Mouse (Mus musculus) midbrain, embryonic 13.5 days (tissue): ENCODE measurements around the gene Rrp36. TPM values are rescaled to one million over a fixed set of nuclear protein-coding genes. Genes with fewer than 3 reads are reported as not detected.

Source experiments
- ATAC-seq: fragments of 200-750 bp; cut with Nextera tagmentation; 2 replicates; pipeline ENCODE4 v1.8.0; 2017; ENCODE audit warnings: mild to moderate bottlenecking, moderate TSS enrichment, moderate library complexity
- H3K27ac ChIP-seq: fragments of 300-500 bp; sonication (generic); 2 replicates; pipeline ENCODE4 v1.5.1; 2015; ENCODE audit warnings: inconsistent platforms, mild to moderate bottlenecking, moderate library complexity
- H3K27me3 ChIP-seq: fragments of 300-500 bp; sonication (generic); 2 replicates; pipeline ENCODE4 v1.6.1; 2015; ENCODE audit warnings: mild to moderate bottlenecking, inconsistent platforms
- H3K36me3 ChIP-seq: fragments of 300-500 bp; sonication (generic); 2 replicates; pipeline ENCODE4 v1.6.1; 2015; ENCODE audit warnings: mild to moderate bottlenecking, inconsistent platforms
- H3K4me1 ChIP-seq: fragments of 300-500 bp; sonication (generic); replicated peaks from 2 replicates; pipeline ENCODE4 v1.6.1; 2015; ENCODE audit warnings: inconsistent platforms
- H3K4me2 ChIP-seq: fragments of 300-500 bp; sonication (generic); replicated peaks from 2 replicates; pipeline ENCODE4 v1.6.1; 2015; ENCODE audit warnings: moderate library complexity, mild to moderate bottlenecking, inconsistent platforms
- H3K4me3 ChIP-seq: fragments of 300-500 bp; sonication (generic); replicated peaks from 2 replicates; pipeline ENCODE4 v1.5.1; 2015; ENCODE audit warnings: mild to moderate bottlenecking, inconsistent platforms
- H3K9ac ChIP-seq: fragments of 300-500 bp; sonication (generic); replicated peaks from 2 replicates; pipeline ENCODE4 v1.6.1; 2015; ENCODE audit warnings: mild to moderate bottlenecking, inconsistent platforms
- H3K9me3 ChIP-seq: fragments of 300-500 bp; sonication (generic); 2 replicates; pipeline ENCODE4 v1.6.1; 2016; ENCODE audit warnings: mild to moderate bottlenecking, inconsistent platforms
- WGBS: fragments of 180-500 bp; shearing (Covaris S2); methylation state at CpG from one replicate; pipeline ENCODE4 v1.1.7; 2015; 5-methylcytosine and 5-hydroxymethylcytosine counted together
- polyA plus RNA-seq: library from polyadenylated mRNA; unstranded; fragments of >200 nt; fragmentation: Nextera tagmentation; extraction: Ambion mirVana; gene quantifications from 2 replicates; pipeline ENCODE4 v1.2.1, GENCODE M21; 2015

Rrp36 gene
- polyA plus RNA-seq, 1 experiment from 2014 or later = 48.1 TPM

DNA sequence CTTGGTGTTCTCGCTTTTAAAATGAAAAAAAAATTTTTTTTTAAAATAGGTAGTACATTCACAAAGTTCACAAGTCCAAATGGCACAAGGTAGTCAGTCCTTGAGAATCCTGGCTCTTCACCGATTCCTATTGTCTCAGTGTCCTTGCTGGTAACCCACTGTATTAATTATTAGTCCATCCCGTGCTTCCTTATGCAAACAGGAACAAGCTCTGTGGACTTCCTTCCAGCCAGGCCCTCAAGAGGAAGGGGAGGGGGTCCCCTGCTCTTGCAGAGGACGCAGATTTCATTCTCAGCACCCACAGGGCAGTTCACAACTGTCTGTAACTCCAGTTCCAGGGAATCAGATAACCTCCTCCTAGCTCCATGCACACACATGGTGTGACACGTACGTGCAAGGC lies 18.1 kb downstream of the Rrp36 start:
- no peak for ATAC-seq
- Histone ChIP-seq H3K27ac (no peak overlapping the region), H3K4me2 (no peak overlapping the region), H3K4me3 (no peak overlapping the region), H3K9ac (no peak overlapping the region), H3K27me3 (no peaks in the 10 kb centered on the region), H3K4me1 (peaks cover 27% of the 10 kb centered on the region), H3K9me3 (no peaks in the 10 kb centered on the region), H3K36me3 (peaks cover 81% of the 10 kb centered on the region)
- WGBS = 95% methylated on average over 6 of the region's 6 CpGs

GRCm38 (mm10) chr17:46651755-46652547 lies 22.2 kb downstream of the Rrp36 start:
- Histone ChIP-seq H3K9ac (peak overlapping the region; percentile 93), H3K36me3 (peaks cover 48% of the 10 kb centered on the region), H3K4me1 (peaks cover 45% of the 10 kb centered on the region), H3K9me3 (no peaks in the 10 kb centered on the region), H3K4me2 (peak overlapping the region; percentile 84), H3K27ac (no peak overlapping the region), H3K4me3 (peak overlapping the region; percentile 72), H3K27me3 (no peaks in the 10 kb centered on the region)
- ATAC-seq = no peak
- 83% methylated on average over 20 of the region's 20 CpGs for WGBS

- H3K36me3 ChIP-seq = peaks cover 42% of the 10 kb centered on the region
- peak overlapping the region; percentile 95; the same call in 1 of the 2 replicates for H3K27ac ChIP-seq
- no peak for ATAC-seq
- 78% methylated on average over 17 of the region's 17 CpGs for WGBS
- H3K9ac ChIP-seq = peak overlapping the region; percentile 93
- peaks cover 50% of the 10 kb centered on the region for H3K4me1 ChIP-seq
- H3K4me2 ChIP-seq = peak overlapping the region; percentile 84
- no peaks in the 10 kb centered on the region for H3K27me3 ChIP-seq
- H3K9me3 ChIP-seq = no peaks in the 10 kb centered on the region
- peak overlapping the region; percentile 72 for H3K4me3 ChIP-seq
Observed at GRCm38 (mm10) chr17:46651292-46651691, 22.9 kb downstream of the Rrp36 start.

DNA sequence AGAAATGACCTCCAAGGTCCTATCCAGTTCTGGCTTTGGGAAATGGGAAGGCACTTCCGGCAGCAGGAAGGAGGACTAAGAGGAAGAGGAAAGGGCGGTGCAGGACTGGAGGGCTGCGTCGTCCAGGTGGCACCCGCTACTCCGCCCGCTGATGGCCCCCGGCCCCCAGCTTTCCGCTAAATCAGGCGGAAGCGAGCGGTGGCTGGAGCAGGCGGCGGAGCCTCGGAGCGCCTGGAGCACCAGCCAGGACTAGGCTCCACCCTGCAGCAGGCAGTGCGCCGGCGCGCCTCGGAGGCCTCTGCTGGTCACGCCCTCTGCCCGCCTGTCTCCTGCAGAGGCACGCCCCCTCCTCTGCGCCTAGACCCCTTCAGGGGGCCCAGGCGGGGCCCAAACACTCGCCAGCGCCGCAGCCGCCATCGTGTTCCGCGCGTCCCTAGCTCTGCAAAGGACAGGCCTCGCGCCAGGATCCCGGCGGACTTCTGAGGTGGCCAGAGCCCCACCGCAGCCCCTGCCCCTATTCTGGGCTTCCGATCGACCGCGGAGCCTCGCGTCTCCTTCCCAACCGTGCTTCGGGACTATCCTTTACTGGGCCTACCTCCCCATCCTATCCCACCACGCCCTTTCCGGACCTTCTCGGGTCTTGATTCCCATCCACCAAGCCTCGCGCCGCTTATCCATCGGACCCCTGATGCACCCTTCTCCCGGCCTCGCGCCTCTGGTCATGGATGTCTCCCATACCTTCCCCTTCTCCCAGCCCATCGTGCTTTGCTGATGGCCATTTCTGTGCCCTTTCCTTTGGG lies 23.7 kb downstream of the Rrp36 start, which contains the start of gene Cul7:
Gene Cul7 (plus strand): TSS at position 106 of the 800 bp plus-strand sequence.
- ATAC-seq = peak; percentile 95
- Histone ChIP-seq H3K9ac (peak within 1 kb of the TSS; percentile 93), H3K4me1 (peaks cover 48% of the 10 kb centered on the region)

DNA sequence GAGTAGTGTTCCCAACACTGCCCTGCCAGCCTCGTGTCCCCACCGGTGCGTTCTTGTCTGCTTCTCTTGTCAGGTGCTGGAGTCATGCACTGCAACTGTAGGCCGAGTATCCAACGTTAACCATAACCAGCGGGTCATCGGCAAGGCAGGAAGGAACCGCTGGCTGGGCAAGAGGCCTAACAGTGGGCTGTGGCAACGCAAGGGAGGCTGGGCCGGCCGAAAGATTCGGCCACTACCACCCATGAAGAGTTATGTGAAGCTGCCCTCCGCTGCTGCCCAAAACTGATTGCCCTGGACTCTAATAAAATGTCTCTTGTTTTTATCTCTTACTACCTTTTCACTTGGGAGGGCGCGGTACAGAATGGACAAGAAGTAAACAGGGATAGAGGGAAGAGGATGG lies 24.3 kb downstream of the Rrp36 start:
- ATAC-seq = no peak
- H3K27ac ChIP-seq = peak overlapping the region; percentile 95
- no peaks in the 10 kb centered on the region for H3K9me3 ChIP-seq
- H3K4me3 ChIP-seq = peak overlapping the region; percentile 72
- H3K4me1 ChIP-seq = peaks cover 53% of the 10 kb centered on the region
- H3K9ac ChIP-seq = peak overlapping the region; percentile 93
- H3K36me3 ChIP-seq = peaks cover 30% of the 10 kb centered on the region
- 41% methylated on average over 15 of the region's 15 CpGs for WGBS
- H3K4me2 ChIP-seq = peak overlapping the region; percentile 84
- H3K27me3 ChIP-seq = no peaks in the 10 kb centered on the region

More for the DNA sequence above, 23.7 kb downstream of the Rrp36 start, which contains the start of gene Cul7:
- H3K4me3 ChIP-seq = peak within 1 kb of the TSS; percentile 72
- H3K9me3 ChIP-seq = no peaks in the 10 kb centered on the region
- H3K36me3 ChIP-seq = peaks cover 33% of the 10 kb centered on the region
- under 1% methylated on average over 49 of the region's 58 CpGs for WGBS
- H3K27me3 ChIP-seq = no peaks in the 10 kb centered on the region
- peak within 1 kb of the TSS; percentile 95 for H3K27ac ChIP-seq
- H3K4me2 ChIP-seq = peak within 1 kb of the TSS; percentile 84

- Histone ChIP-seq H3K4me1 (peaks cover 64% of the 10 kb centered on the region), H3K9ac (no peak overlapping the region), H3K36me3 (peaks cover 16% of the 10 kb centered on the region), H3K4me3 (no peak overlapping the region), H3K27me3 (no peaks in the 10 kb centered on the region), H3K4me2 (no peak overlapping the region), H3K9me3 (no peaks in the 10 kb centered on the region), H3K27ac (no peak overlapping the region)
- WGBS = 91% methylated on average over 9 of the region's 9 CpGs
- no peak for ATAC-seq
Observed at GRCm38 (mm10) chr17:46648436-46648835, 25.7 kb downstream of the Rrp36 start.

GRCm38 (mm10) chr17:46647279-46647678 lies 26.9 kb downstream of the Rrp36 start:
- peaks cover 55% of the 10 kb centered on the region for H3K4me1 ChIP-seq
- ATAC-seq = no peak

GRCm38 (mm10) chr17:46646322-46646662 lies 27.9 kb downstream of the Rrp36 start:
- H3K4me1 ChIP-seq = peaks cover 45% of the 10 kb centered on the region

More at GRCm38 (mm10) chr17:46647279-46647678, 26.9 kb downstream of the Rrp36 start:
- no peaks in the 10 kb centered on the region for H3K27me3 ChIP-seq
- no peak overlapping the region for H3K4me2 ChIP-seq
- H3K9ac ChIP-seq = no peak overlapping the region
- WGBS = 90% methylated on average over 7 of the region's 7 CpGs
- H3K36me3 ChIP-seq = peaks cover 16% of the 10 kb centered on the region
- H3K4me3 ChIP-seq = peak overlapping the region; percentile 72; the same call in 1 of the 2 replicates
- no peak overlapping the region for H3K27ac ChIP-seq
- no peaks in the 10 kb centered on the region for H3K9me3 ChIP-seq

GRCm38 (mm10) chr17:46645561-46646321 lies 28.4 kb downstream of the Rrp36 start, which contains the start of the genes Klc4 and Mrpl2:
Gene Klc4, minus strand, starts transcription at chr17:46646022.
Gene Mrpl2, plus strand, starts transcription at chr17:46646229.
- Histone ChIP-seq H3K4me3 (peak within 1 kb of the TSS; percentile 72), H3K27me3 (no peaks in the 10 kb centered on the region), H3K9me3 (no peaks in the 10 kb centered on the region), H3K27ac (peak within 1 kb of the TSS; percentile 83), H3K4me1 (peaks cover 39% of the 10 kb centered on the region), H3K9ac (peak within 1 kb of the TSS; percentile 81), H3K4me2 (peak within 1 kb of the TSS; percentile 89), H3K36me3 (peaks cover 31% of the 10 kb centered on the region)
- under 1% methylated on average over 53 of the region's 53 CpGs for WGBS
- peak; percentile 72 for ATAC-seq

More at GRCm38 (mm10) chr17:46646322-46646662, 27.9 kb downstream of the Rrp36 start:
- peaks cover 26% of the 10 kb centered on the region for H3K36me3 ChIP-seq
- peak overlapping the region; percentile 83 for H3K27ac ChIP-seq
- ATAC-seq = no peak
- 0% methylated on average over 19 of the region's 19 CpGs for WGBS
- peak overlapping the region; percentile 73 for H3K9ac ChIP-seq
- no peaks in the 10 kb centered on the region for H3K27me3 ChIP-seq
- no peaks in the 10 kb centered on the region for H3K9me3 ChIP-seq
- peak overlapping the region; percentile 67 for H3K4me2 ChIP-seq
- peak overlapping the region; percentile 72 for H3K4me3 ChIP-seq

- 8% methylated on average over 11 of the region's 11 CpGs for WGBS
- Histone ChIP-seq H3K4me3 (peak overlapping the region; percentile 72), H3K4me2 (peak overlapping the region; percentile 89), H3K4me1 (peaks cover 36% of the 10 kb centered on the region), H3K27me3 (no peaks in the 10 kb centered on the region), H3K27ac (0 out of 2 replicates have a peak overlapping the region, but pooled peaks have one; percentile 16), H3K36me3 (peaks cover 38% of the 10 kb centered on the region), H3K9ac (peak overlapping the region; percentile 81), H3K9me3 (no peaks in the 10 kb centered on the region)
- ATAC-seq = peak; percentile 16; the same call in 1 of the 2 replicates
Observed at GRCm38 (mm10) chr17:46644916-46645475, 29.2 kb downstream of the Rrp36 start.
